Mouse (Mus musculus): ENCODE measurements at regions not wholly inside any gene's neighbourhood (a gene's known extent, or its start where the extent isn't known, plus 50 kb on each side); places are given as distances from the start of the nearest gene placed in this dataset.

DNA sequence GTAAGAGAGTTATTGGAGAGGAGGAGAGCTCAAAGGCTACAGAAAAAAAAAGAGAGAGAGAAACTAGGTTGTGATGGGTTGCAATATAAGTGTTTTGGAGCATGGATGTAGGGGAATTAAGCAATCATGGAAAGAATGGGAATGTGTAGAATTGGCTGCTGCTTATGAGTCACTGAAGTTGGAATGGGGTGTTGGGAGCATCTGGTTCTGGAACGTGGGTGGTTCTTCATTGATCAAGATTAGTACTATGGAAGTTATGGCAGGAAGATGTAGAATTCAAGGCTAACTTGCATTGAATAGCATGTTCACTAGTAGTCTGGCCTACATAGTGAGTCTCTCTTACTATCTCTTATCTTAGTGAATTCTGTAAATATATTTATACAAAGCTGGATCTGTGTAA lies 1526.4 kb upstream of the Got2 start:
- Histone ChIP-seq H3K4me1 (ENCODE audit: control insufficient read depth, insufficient read depth, low read length) (no peaks in the 10 kb centered on the region), H3K4me2 (ENCODE audit: low read depth, low read length) (no peak overlapping the region), H3K27me3 (ENCODE audit: control insufficient read depth, insufficient read depth, low read length) (no peaks in the 10 kb centered on the region), H3K36me3 (ENCODE audit: control insufficient read depth, insufficient read depth, low read length) (no peaks in the 10 kb centered on the region), H3K9ac (replicated peaks; ENCODE audit: low read depth, low read length) (no peak overlapping the region), H3K4me3 (ENCODE audit: low read depth, low read length) (no peak overlapping the region), H3K27ac (ENCODE audit: low read depth, low read length) (no peak overlapping the region), H3K9me3 (ENCODE audit: control insufficient read depth, low read length) (no peaks in the 10 kb centered on the region)
- no peak for ATAC-seq (ENCODE audit: low read depth)
- 92% methylated on average over 1 of the region's 1 CpGs for WGBS

DNA sequence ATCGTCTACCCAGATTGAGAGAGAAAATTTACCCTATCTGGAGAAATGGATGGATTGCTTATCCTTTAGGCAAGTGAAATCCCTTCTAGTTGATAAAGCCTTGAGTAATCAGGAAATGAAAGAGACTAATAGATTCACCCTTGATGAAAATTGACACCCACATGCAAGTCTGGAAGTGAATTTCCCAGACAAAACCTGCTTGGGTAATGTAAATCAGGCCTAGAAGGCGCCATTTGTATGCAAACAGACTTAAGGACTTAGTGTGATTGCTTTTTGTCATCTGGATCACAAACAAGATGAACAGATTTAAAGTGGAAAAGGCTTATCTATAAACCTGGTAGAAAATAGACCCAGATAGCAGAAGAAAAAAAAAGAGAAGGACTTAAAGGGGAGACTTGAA lies 1515.0 kb upstream of the Got2 start:
- H3K27ac ChIP-seq (ENCODE audit: low read depth, low read length): no peak overlapping the region
- no peaks in the 10 kb centered on the region for H3K4me1 ChIP-seq (ENCODE audit: control insufficient read depth, insufficient read depth, low read length)
- no peaks in the 10 kb centered on the region for H3K27me3 ChIP-seq (ENCODE audit: control insufficient read depth, insufficient read depth, low read length)
- H3K4me3 ChIP-seq (ENCODE audit: low read depth, low read length): no peak overlapping the region
- H3K9me3 ChIP-seq (ENCODE audit: control insufficient read depth, low read length): no peaks in the 10 kb centered on the region
- no peak for ATAC-seq (ENCODE audit: low read depth)
- 69% methylated on average over 2 of the region's 2 CpGs for WGBS
- no peak overlapping the region for H3K9ac ChIP-seq (replicated peaks; ENCODE audit: low read depth, low read length)
- H3K4me2 ChIP-seq (ENCODE audit: low read depth, low read length): no peak overlapping the region
- no peaks in the 10 kb centered on the region for H3K36me3 ChIP-seq (ENCODE audit: control insufficient read depth, insufficient read depth, low read length)

DNA sequence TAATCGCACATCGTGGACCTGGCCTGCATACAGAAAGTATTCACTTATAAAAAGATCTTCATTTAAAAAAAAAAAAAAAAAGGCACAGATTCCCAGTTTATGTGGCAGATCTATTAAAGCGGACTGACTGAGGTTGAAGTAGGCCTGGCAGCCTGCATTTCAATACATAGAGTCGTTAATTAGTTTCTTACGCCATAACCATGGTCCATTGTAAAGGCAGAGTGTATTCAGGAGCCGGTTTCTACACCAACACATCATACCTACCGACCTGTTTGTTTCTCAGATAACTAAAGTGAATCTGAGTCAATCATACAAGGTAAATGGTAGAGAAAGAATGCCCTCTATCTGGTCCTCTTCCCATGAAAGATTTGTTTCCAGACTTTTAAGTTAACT lies 1509.0 kb upstream of the Got2 start:
- H3K4me3 ChIP-seq (ENCODE audit: low read depth, low read length): no peak overlapping the region
- no peak for ATAC-seq (ENCODE audit: low read depth)
- no peaks in the 10 kb centered on the region for H3K4me1 ChIP-seq (ENCODE audit: control insufficient read depth, insufficient read depth, low read length)
- no peaks in the 10 kb centered on the region for H3K27me3 ChIP-seq (ENCODE audit: control insufficient read depth, insufficient read depth, low read length)
- H3K4me2 ChIP-seq (ENCODE audit: low read depth, low read length): no peak overlapping the region
- H3K27ac ChIP-seq (ENCODE audit: low read depth, low read length): no peak overlapping the region
- no peak overlapping the region for H3K9ac ChIP-seq (replicated peaks; ENCODE audit: low read depth, low read length)
- no peaks in the 10 kb centered on the region for H3K36me3 ChIP-seq (ENCODE audit: control insufficient read depth, insufficient read depth, low read length)
- WGBS: 17% methylated on average over 7 of the region's 7 CpGs
- no peaks in the 10 kb centered on the region for H3K9me3 ChIP-seq (ENCODE audit: control insufficient read depth, low read length)

DNA sequence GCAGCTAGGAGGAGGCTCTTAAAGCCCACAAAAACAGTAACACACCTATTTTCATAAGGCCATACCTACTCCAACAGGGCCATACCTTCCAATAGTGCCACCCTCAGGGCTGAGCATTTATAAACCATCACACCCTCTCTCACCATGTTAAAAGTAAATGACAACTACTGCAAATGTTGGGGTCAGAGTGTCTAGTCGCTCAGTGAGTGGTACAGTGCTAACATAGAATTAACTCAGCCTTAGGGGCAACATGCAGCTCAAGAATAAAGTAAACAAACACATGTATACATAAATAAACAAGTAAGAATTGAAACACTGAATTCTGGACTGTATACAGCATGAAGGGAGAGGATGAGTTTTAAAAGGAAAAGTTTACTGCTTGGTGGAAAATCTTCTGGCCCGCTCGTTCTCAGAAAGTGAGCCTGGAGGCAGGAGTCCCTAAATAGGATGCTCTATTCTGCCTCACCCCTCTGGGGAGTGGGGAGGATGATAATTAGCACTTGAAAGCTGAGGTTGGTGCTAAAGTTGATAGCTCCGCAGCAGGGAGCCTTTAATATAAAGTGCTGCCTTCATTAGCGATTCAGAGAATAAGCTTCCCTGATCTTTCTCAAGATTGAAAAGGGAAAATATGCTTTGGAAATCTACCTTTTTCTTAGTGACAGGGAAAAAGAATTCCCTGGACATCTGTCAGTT lies 1508.4 kb upstream of the Got2 start:
- H3K36me3 ChIP-seq (ENCODE audit: control insufficient read depth, insufficient read depth, low read length): no peaks in the 10 kb centered on the region
- H3K27ac ChIP-seq (ENCODE audit: low read depth, low read length): no peak overlapping the region
- ATAC-seq (ENCODE audit: low read depth): peak; percentile 85; the same call in 1 of the 2 replicates
- no peak overlapping the region for H3K4me3 ChIP-seq (ENCODE audit: low read depth, low read length)
- H3K27me3 ChIP-seq (ENCODE audit: control insufficient read depth, insufficient read depth, low read length): no peaks in the 10 kb centered on the region
- 13% methylated on average over 5 of the region's 5 CpGs for WGBS
- no peak overlapping the region for H3K9ac ChIP-seq (replicated peaks; ENCODE audit: low read depth, low read length)
- H3K4me1 ChIP-seq (ENCODE audit: control insufficient read depth, insufficient read depth, low read length): no peaks in the 10 kb centered on the region
- H3K4me2 ChIP-seq (ENCODE audit: low read depth, low read length): no peak overlapping the region
- H3K9me3 ChIP-seq (ENCODE audit: control insufficient read depth, low read length): no peaks in the 10 kb centered on the region

DNA sequence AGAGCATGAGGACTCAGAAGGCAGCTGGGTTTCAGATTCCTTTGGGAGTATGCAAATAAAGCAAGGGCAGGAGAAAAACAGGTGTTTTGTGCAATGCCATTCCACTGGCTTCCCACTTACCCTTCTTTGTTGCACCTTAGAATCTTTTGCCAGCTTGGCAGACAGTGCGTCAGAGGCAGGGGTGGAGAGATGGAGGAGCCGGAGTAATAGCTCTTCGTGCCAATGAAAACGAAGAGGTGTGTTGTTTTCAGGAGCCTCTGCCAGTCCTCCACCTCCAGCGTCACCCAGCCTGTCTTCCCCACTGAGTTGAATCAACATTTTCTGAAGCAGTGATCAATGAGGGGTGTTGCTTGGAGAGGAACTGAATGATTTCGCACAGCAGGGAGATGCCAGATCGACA lies 1501.3 kb upstream of the Got2 start:
- Histone ChIP-seq H3K27ac (ENCODE audit: low read depth, low read length) (no peak overlapping the region), H3K9ac (replicated peaks; ENCODE audit: low read depth, low read length) (no peak overlapping the region), H3K4me2 (ENCODE audit: low read depth, low read length) (no peak overlapping the region), H3K36me3 (ENCODE audit: control insufficient read depth, insufficient read depth, low read length) (no peaks in the 10 kb centered on the region), H3K27me3 (ENCODE audit: control insufficient read depth, insufficient read depth, low read length) (no peaks in the 10 kb centered on the region), H3K4me1 (ENCODE audit: control insufficient read depth, insufficient read depth, low read length) (no peaks in the 10 kb centered on the region), H3K9me3 (ENCODE audit: control insufficient read depth, low read length) (no peaks in the 10 kb centered on the region), H3K4me3 (ENCODE audit: low read depth, low read length) (no peak overlapping the region)
- no peak for ATAC-seq (ENCODE audit: low read depth)
- 9% methylated on average over 7 of the region's 7 CpGs for WGBS

DNA sequence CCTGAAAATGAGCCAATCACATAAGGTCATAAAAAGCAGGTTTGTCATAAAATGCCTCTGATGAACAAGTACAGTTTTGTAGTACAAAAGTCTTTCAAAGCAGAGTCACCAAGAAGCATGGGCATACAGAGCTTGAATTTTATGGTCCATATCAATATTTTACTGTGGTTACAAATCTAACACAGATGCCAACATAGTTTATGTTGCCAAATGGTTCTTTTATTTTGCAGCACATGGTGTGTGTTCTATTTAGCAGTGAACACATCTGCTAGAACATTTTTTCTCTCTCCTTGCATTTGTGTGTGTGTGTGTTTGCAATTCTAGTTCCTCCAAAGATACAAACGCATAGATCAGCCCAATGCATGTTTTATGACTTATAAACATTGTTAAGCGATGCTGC lies 1500.8 kb upstream of the Got2 start:
- no peaks in the 10 kb centered on the region for H3K4me1 ChIP-seq (ENCODE audit: control insufficient read depth, insufficient read depth, low read length)
- no peaks in the 10 kb centered on the region for H3K27me3 ChIP-seq (ENCODE audit: control insufficient read depth, insufficient read depth, low read length)
- H3K9me3 ChIP-seq (ENCODE audit: control insufficient read depth, low read length): no peaks in the 10 kb centered on the region
- no peak overlapping the region for H3K9ac ChIP-seq (replicated peaks; ENCODE audit: low read depth, low read length)
- no peaks in the 10 kb centered on the region for H3K36me3 ChIP-seq (ENCODE audit: control insufficient read depth, insufficient read depth, low read length)
- no peak overlapping the region for H3K4me3 ChIP-seq (ENCODE audit: low read depth, low read length)
- no peak overlapping the region for H3K4me2 ChIP-seq (ENCODE audit: low read depth, low read length)
- 0 out of 2 replicates have a peak, but pooled peaks have one; percentile 24 for ATAC-seq (ENCODE audit: low read depth)
- WGBS: 16% methylated on average over 2 of the region's 2 CpGs
- H3K27ac ChIP-seq (ENCODE audit: low read depth, low read length): no peak overlapping the region

DNA sequence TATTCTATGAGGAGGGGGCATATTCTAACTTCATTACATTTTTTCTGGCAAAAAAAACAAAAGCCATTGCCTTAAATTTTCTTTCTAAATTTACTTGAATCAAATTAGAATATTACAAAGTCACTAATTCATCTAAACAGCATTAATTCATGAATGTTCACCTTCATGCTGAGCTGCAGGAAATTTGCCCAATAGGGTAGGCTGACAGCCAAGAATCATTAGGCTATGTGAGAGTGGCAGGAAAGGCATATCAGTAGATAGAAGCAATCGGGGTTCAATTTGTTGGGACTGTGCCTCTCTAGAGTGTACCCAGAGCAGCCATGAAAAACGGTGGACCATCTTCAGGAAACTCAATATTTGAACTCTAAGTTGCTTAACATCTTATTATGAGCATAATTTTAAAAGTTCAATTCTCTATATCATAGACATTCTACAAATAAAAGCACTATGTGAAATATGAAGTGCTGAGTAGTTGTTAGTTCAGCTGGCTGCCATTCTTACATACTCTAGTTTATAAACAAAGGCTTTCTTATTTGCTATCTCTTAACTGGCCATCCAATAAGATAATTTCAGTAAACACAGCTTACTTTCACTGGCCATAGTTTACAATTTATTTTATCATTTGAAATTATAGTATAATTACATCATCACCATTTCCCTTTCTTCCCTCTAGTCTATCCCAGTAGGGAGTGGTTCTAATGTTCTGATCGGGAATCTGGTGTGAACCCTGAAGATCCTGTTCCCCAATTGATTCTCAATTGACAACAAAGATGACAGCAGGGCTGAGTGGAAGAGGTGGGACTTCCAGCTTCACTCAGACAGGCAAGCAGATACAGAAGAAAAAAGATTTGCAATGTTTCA lies 1486.8 kb upstream of the Got2 start:
- 85% methylated on average over 3 of the region's 3 CpGs for WGBS
- ATAC-seq (ENCODE audit: low read depth): no peak
- no peak overlapping the region for H3K4me2 ChIP-seq (ENCODE audit: low read depth, low read length)
- no peaks in the 10 kb centered on the region for H3K4me1 ChIP-seq (ENCODE audit: control insufficient read depth, insufficient read depth, low read length)
- no peak overlapping the region for H3K4me3 ChIP-seq (ENCODE audit: low read depth, low read length)
- H3K9me3 ChIP-seq (ENCODE audit: control insufficient read depth, low read length): no peaks in the 10 kb centered on the region
- no peaks in the 10 kb centered on the region for H3K36me3 ChIP-seq (ENCODE audit: control insufficient read depth, insufficient read depth, low read length)
- H3K27ac ChIP-seq (ENCODE audit: low read depth, low read length): no peak overlapping the region
- no peak overlapping the region for H3K9ac ChIP-seq (replicated peaks; ENCODE audit: low read depth, low read length)
- H3K27me3 ChIP-seq (ENCODE audit: control insufficient read depth, insufficient read depth, low read length): no peaks in the 10 kb centered on the region

DNA sequence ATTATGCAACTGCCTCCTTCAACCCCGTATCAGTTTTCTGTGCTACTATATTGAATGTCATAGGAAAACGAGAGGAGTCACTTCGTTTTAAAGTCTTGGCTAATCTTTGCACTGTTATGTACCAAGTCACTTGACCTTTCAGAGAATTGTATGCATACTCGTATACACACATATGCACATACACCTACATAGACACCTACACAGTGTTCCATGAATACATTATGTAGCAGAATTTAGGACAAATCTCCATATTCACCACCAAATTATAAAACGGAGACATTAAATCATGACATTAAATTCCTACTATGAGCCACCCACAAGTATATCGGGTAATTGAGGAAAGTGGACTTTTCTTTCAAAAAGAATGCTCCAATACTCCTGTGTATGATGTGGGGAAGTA lies 1458.3 kb upstream of the Got2 start:
- no peaks in the 10 kb centered on the region for H3K36me3 ChIP-seq (ENCODE audit: control insufficient read depth, insufficient read depth, low read length)
- no peak overlapping the region for H3K4me2 ChIP-seq (ENCODE audit: low read depth, low read length)
- H3K27me3 ChIP-seq (ENCODE audit: control insufficient read depth, insufficient read depth, low read length): no peaks in the 10 kb centered on the region
- no peaks in the 10 kb centered on the region for H3K4me1 ChIP-seq (ENCODE audit: control insufficient read depth, insufficient read depth, low read length)
- H3K4me3 ChIP-seq (ENCODE audit: low read depth, low read length): no peak overlapping the region
- no peak overlapping the region for H3K27ac ChIP-seq (ENCODE audit: low read depth, low read length)
- no peak for ATAC-seq (ENCODE audit: low read depth)
- no peaks in the 10 kb centered on the region for H3K9me3 ChIP-seq (ENCODE audit: control insufficient read depth, low read length)
- 89% methylated on average over 6 of the region's 6 CpGs for WGBS
- H3K9ac ChIP-seq (replicated peaks; ENCODE audit: low read depth, low read length): no peak overlapping the region

DNA sequence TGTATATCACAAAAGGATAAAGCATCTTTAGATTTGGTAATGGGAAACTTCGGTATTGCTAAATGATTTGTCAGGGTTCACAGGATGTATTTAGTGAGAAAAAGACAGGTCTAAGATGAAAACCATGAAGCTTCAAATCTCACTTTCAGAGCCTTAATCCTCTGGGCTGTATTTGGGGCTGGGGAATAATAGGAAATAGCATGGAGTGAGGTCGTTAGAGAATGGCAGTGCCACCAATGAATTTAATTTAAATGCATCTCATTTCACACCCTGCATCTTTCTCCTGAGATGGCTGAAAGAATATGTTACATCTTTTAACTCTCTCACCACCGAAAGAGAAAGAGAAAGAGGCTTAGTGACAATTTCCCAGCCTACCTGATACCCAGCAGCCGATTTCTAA lies 1427.2 kb upstream of the Got2 start:
- WGBS: 53% methylated on average over 4 of the region's 4 CpGs
- ATAC-seq (ENCODE audit: low read depth): no peak
- Histone ChIP-seq H3K36me3 (ENCODE audit: control insufficient read depth, insufficient read depth, low read length) (no peaks in the 10 kb centered on the region), H3K4me2 (ENCODE audit: low read depth, low read length) (no peak overlapping the region), H3K9ac (replicated peaks; ENCODE audit: low read depth, low read length) (no peak overlapping the region), H3K27me3 (ENCODE audit: control insufficient read depth, insufficient read depth, low read length) (no peaks in the 10 kb centered on the region), H3K27ac (ENCODE audit: low read depth, low read length) (no peak overlapping the region), H3K4me1 (ENCODE audit: control insufficient read depth, insufficient read depth, low read length) (no peaks in the 10 kb centered on the region), H3K4me3 (ENCODE audit: low read depth, low read length) (no peak overlapping the region), H3K9me3 (ENCODE audit: control insufficient read depth, low read length) (no peaks in the 10 kb centered on the region)

Measured in neural tube, embryonic 14.5 days (tissue).